In the genomic region with DNA sequence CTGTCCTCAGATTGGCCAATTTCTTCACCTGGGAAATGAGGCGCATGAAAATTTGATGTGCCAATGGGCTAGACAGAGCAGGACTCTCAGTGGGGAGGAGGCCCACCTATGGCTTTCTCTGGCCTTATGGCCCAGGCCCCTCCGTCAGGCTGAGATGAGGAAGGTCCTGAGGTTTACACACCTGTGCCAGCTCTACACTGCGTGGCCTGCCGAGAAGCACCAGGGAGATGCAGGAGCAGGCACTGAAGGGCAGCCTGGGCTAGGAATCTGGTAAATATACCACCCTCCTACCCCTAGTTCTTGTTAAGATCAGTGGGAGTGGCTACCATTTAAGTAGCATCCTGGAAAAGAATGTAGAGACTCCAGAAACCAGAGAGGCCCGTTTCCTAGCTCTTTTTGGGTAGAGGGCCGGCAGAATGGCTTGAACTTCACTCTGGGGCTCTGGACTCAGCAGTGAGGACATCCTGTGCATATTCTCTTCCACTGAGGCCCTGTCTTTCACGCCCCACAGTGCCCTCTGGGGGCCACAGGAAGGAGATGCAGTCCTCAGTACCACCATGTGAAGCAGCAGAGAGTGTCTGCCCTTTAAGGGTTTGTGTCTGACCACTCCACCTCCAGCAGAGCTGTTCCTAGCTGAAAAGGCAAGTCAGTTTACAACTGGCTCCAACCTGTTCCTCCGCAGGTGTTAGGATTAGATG, we compare ENCODE assay signal across 9 mouse cellular contexts. TPM values are rescaled to one million over a fixed set of nuclear protein-coding genes. Genes with fewer than 3 reads are reported as not detected.
A peak's percentile ranks its signal among the peaks of the same experiment; 100 is the strongest.
DNase-seq lines count a peak whose midpoint lies in the region; ATAC-seq and TF ChIP-seq lines count a peak whose summit lies in the region.
"Had no signal": no experiment of that assay in that cellular context is flagged by ENCODE, and none has a peak within 500 bp of the region (broad histone marks: within the 10 kb centered on the region; RNA-seq: fewer than 3 reads in every experiment).

No protein-coding gene starts in this region.

- WGBS in forebrain, embryonic 12.5 days: 62% methylated on average over 8 of the region's 8 CpGs
- 65% methylated on average over 8 of the region's 8 CpGs for WGBS in liver, postnatal 0 days (ENCODE audit: insufficient replicate concordance)
- 63% methylated on average over 8 of the region's 8 CpGs for WGBS in neural tube, embryonic 15.5 days

- ATAC-seq in forebrain, embryonic 12.5 days (ENCODE audit: low FRiP score): peak; percentile 73
- ATAC-seq in liver, postnatal 0 days: peak; percentile 62
- peak; percentile 86; the same call in 1 of the 2 replicates for ATAC-seq in neural tube, embryonic 15.5 days (ENCODE audit: low FRiP score)

- no peaks in the 10 kb centered on the region for H3K27me3 ChIP-seq in ES-Bruce4 (ENCODE audit: control insufficient read depth, insufficient read depth, low read length, poor library complexity, severe bottlenecking)
- H3K27me3 ChIP-seq in forebrain, embryonic 12.5 days: no peaks in the 10 kb centered on the region
- H3K27me3 ChIP-seq in liver, postnatal 0 days (ENCODE audit: insufficient read depth, low read length): no peaks in the 10 kb centered on the region
- no peaks in the 10 kb centered on the region for H3K27me3 ChIP-seq in neural tube, embryonic 15.5 days (replicated peaks)
- H3K27me3 ChIP-seq: heart, embryonic 13.5 days had no signal

- no peak for TF ChIP-seq POLR2A in ES-Bruce4 (IDR thresholded peaks at IDR 0.05; ENCODE audit: insufficient read depth, low read length)

- no peak for TF ChIP-seq EP300 in ES-Bruce4 (IDR thresholded peaks at IDR 0.05; ENCODE audit: insufficient read depth, low read depth, low read length)
- no peak for TF ChIP-seq EP300 in liver, postnatal 0 days (IDR thresholded peaks at IDR 0.05; ENCODE audit: low read depth)

- peak; percentile 93 for TF ChIP-seq CTCF in ES-Bruce4 (IDR thresholded peaks at IDR 0.05; ENCODE audit: low read depth, low read length)
- peak; percentile 91 for TF ChIP-seq CTCF in liver, postnatal 0 days (IDR thresholded peaks at IDR 0.05; ENCODE audit: low read depth)

- intact Hi-C loops in heart, postnatal 14 days (cut with DNase I): loop anchor here (1.0 to 10.0 kb wide), 3 partner anchors 81 to 264 kb away; no protein-coding TSS in a partner anchor

- H3K36me3 ChIP-seq in ES-Bruce4 (ENCODE audit: control insufficient read depth, insufficient read depth, low read length, poor library complexity, severe bottlenecking): peaks cover 20% of the 10 kb centered on the region
- peaks cover 63% of the 10 kb centered on the region for H3K36me3 ChIP-seq in forebrain, embryonic 12.5 days (replicated peaks)
- H3K36me3 ChIP-seq in liver, postnatal 0 days (replicated peaks; ENCODE audit: insufficient read depth, low read length): peaks cover 27% of the 10 kb centered on the region
- peaks cover 46% of the 10 kb centered on the region for H3K36me3 ChIP-seq in neural tube, embryonic 15.5 days

- no peak overlapping the region for H3K4me2 ChIP-seq in forebrain, embryonic 12.5 days
- H3K4me2 ChIP-seq in liver, postnatal 0 days (ENCODE audit: low read depth, low read length): no peak overlapping the region
- no peak overlapping the region for H3K4me2 ChIP-seq in neural tube, embryonic 15.5 days
- H3K4me2 ChIP-seq: heart, embryonic 13.5 days had no signal

- DNase-seq in c-Kit-positive CD71-negative TER-119-negative erythroid progenitor cells, embryonic 14.5 days (ENCODE audit: low read depth): peak; percentile 64
- DNase-seq in heart, postnatal 14 days: peak; percentile 83 to 84
- peak; percentile 81 to 87 for DNase-seq in kidney, postnatal 4 days
- peak; percentile 73 for DNase-seq in liver, postnatal 0 days
- peak; percentile 83 for DNase-seq in testis, postnatal 10 days (ENCODE audit: low spot score)

- H3K9ac ChIP-seq in ES-Bruce4 (ENCODE audit: low read depth, poor library complexity, severe bottlenecking): no peak overlapping the region
- H3K9ac ChIP-seq in forebrain, embryonic 12.5 days: no peak overlapping the region
- no peak overlapping the region for H3K9ac ChIP-seq in liver, postnatal 0 days (replicated peaks)
- H3K9ac ChIP-seq in neural tube, embryonic 15.5 days (replicated peaks): no peak overlapping the region
- H3K9ac ChIP-seq: heart, embryonic 13.5 days had no signal

- no peaks in the 10 kb centered on the region for H3K4me1 ChIP-seq in ES-Bruce4 (ENCODE audit: control insufficient read depth, insufficient read depth, low read length)
- H3K4me1 ChIP-seq in forebrain, embryonic 12.5 days: no peaks in the 10 kb centered on the region
- peaks cover 4% of the 10 kb centered on the region for H3K4me1 ChIP-seq in liver, postnatal 0 days (ENCODE audit: insufficient read depth)
- no peaks in the 10 kb centered on the region for H3K4me1 ChIP-seq in neural tube, embryonic 15.5 days

- no peak overlapping the region for H3K4me3 ChIP-seq in ES-Bruce4 (ENCODE audit: low read depth, low read length)
- H3K4me3 ChIP-seq in forebrain, embryonic 12.5 days (replicated peaks): no peak overlapping the region
- no peak overlapping the region for H3K4me3 ChIP-seq in liver, postnatal 0 days (ENCODE audit: low read depth, low read length)
- H3K4me3 ChIP-seq in neural tube, embryonic 15.5 days (replicated peaks): no peak overlapping the region
- H3K4me3 ChIP-seq: heart, embryonic 13.5 days had no signal

- H3K9me3 ChIP-seq in ES-Bruce4 (replicated peaks; ENCODE audit: control insufficient read depth, insufficient read depth, low read length, poor library complexity, severe bottlenecking): no peaks in the 10 kb centered on the region
- no peaks in the 10 kb centered on the region for H3K9me3 ChIP-seq in forebrain, embryonic 12.5 days
- H3K9me3 ChIP-seq in liver, postnatal 0 days (ENCODE audit: low read length): no peaks in the 10 kb centered on the region
- H3K9me3 ChIP-seq in neural tube, embryonic 15.5 days (replicated peaks): no peaks in the 10 kb centered on the region
- H3K9me3 ChIP-seq: heart, embryonic 13.5 days had no signal

- no peak overlapping the region for H3K27ac ChIP-seq in ES-Bruce4 (ENCODE audit: insufficient read depth, low read length)
- no peak overlapping the region for H3K27ac ChIP-seq in forebrain, embryonic 12.5 days
- H3K27ac ChIP-seq in liver, postnatal 0 days (ENCODE audit: low read depth): no peak overlapping the region
- no peak overlapping the region for H3K27ac ChIP-seq in neural tube, embryonic 15.5 days (replicated peaks)
- H3K27ac ChIP-seq: heart, embryonic 13.5 days had no signal

RNA-seq across cellular contexts. Expression of gene Nat10, which starts 42.3 kb away (rescaled TPM):
- polyA plus RNA-seq in ES-Bruce4 (2011; ENCODE audit: insufficient read depth, insufficient read length, low read depth, missing spikeins): 89.5 and 90.9 TPM in 2 replicates
- 30.9 and 34.4 TPM in 2 replicates for polyA plus RNA-seq in forebrain, embryonic 12.5 days (2016; fragmentation: Nextera tagmentation; extraction: Ambion mirVana)
- total RNA-seq in heart, postnatal 14 days (2021): 10 to 100 TPM; 14.5 to 16.7 TPM
- polyA plus RNA-seq in liver, postnatal 0 days (2015; fragmentation: Nextera tagmentation; extraction: Ambion mirVana): 5.5 and 5.7 TPM in 2 replicates
- 18.5 and 23.1 TPM in 2 replicates for polyA plus RNA-seq in neural tube, embryonic 15.5 days (2015; fragmentation: Nextera tagmentation; extraction: Ambion mirVana)
